Comparison of ENCODE assay signal across 9 mouse cellular contexts in genomic region chr8:45469507-45470178, GRCm38 (mm10). TPM values are rescaled to one million over a fixed set of nuclear protein-coding genes. Genes with fewer than 3 reads are reported as not detected.
DNase-seq lines count a peak whose midpoint lies in the region; ATAC-seq lines count a peak whose summit lies in the region.
"Had no signal": no experiment of that assay in that cellular context is flagged by ENCODE, and none has a peak within 500 bp of the region (broad histone marks: within the 10 kb centered on the region; RNA-seq: fewer than 3 reads in every experiment).

No protein-coding gene starts in this region.

- peak; percentile 36; the same call in 1 of the 2 replicates for ATAC-seq in kidney, embryonic 15.5 days (replicated peaks; ENCODE audit: low FRiP score)

- no peaks in the 10 kb centered on the region for H3K36me3 ChIP-seq in kidney, embryonic 15.5 days
- H3K36me3 ChIP-seq: hindbrain, embryonic 15.5 days; limb, embryonic 12.5 days had no signal

- intact Hi-C loops in left cerebral cortex, postnatal 4 days (cut with DNase I): no loop called here

- H3K4me3 ChIP-seq in brown adipose tissue, adult 24 weeks (ENCODE audit: insufficient read depth, low read depth, low read length): no peak overlapping the region
- H3K4me3 ChIP-seq in kidney, embryonic 15.5 days (replicated peaks): no peak overlapping the region
- H3K4me3 ChIP-seq: hindbrain, embryonic 15.5 days; limb, embryonic 12.5 days had no signal

- H3K9me3 ChIP-seq in kidney, embryonic 15.5 days (replicated peaks): no peaks in the 10 kb centered on the region
- H3K9me3 ChIP-seq: hindbrain, embryonic 15.5 days; limb, embryonic 12.5 days had no signal

- H3K4me2 ChIP-seq in kidney, embryonic 15.5 days: no peak overlapping the region
- H3K4me2 ChIP-seq: hindbrain, embryonic 15.5 days; limb, embryonic 12.5 days had no signal

- H3K27me3 ChIP-seq in kidney, embryonic 15.5 days: no peaks in the 10 kb centered on the region
- H3K27me3 ChIP-seq: hindbrain, embryonic 15.5 days; limb, embryonic 12.5 days had no signal

- 65% methylated on average over 8 of the region's 8 CpGs for WGBS in kidney, embryonic 15.5 days

- H3K9ac ChIP-seq in kidney, embryonic 15.5 days: no peak overlapping the region
- H3K9ac ChIP-seq: hindbrain, embryonic 15.5 days; limb, embryonic 12.5 days had no signal

- DNase-seq in left cerebral cortex, postnatal 4 days: peak; percentile 38
- DNase-seq in left cerebral cortex, adult 9 months (ENCODE audit: low spot score in 2 of 2): no peak
- peak; percentile 51 for DNase-seq in retina, embryonic 14.5 days (ENCODE audit: low spot score)
- no peak for DNase-seq in layer of hippocampus, adult 11-12 months (ENCODE audit: low spot score)
- no peak for DNase-seq in frontal cortex, postnatal 14 days (ENCODE audit: low spot score in 2 of 2)

- peak overlapping the region; percentile 34; the same call in 1 of the 2 replicates for H3K27ac ChIP-seq in brown adipose tissue, adult 24 weeks (replicated peaks; ENCODE audit: low read depth, low read length)
- peak overlapping the region; percentile 4; the same call in 1 of the 2 replicates for H3K27ac ChIP-seq in kidney, embryonic 15.5 days
- H3K27ac ChIP-seq: hindbrain, embryonic 15.5 days; limb, embryonic 12.5 days had no signal

- H3K4me1 ChIP-seq in brown adipose tissue, adult 24 weeks (ENCODE audit: control insufficient read depth, insufficient read depth, insufficient read length, low read length): peaks cover 4% of the 10 kb centered on the region; the same call in 1 of the 2 replicates
- H3K4me1 ChIP-seq in kidney, embryonic 15.5 days: no peaks in the 10 kb centered on the region
- H3K4me1 ChIP-seq: hindbrain, embryonic 15.5 days; limb, embryonic 12.5 days had no signal

RNA-seq across cellular contexts. Expression of gene Sorbs2, which starts 37.9 kb away (rescaled TPM):
- total RNA-seq in left cerebral cortex, postnatal 4 days (2021): 100 to 1,000 TPM; 125 to 130 TPM
- 4.7 and 6.4 TPM in 2 replicates for polyA plus RNA-seq in brown adipose tissue, adult 24 weeks (2012; ENCODE audit: insufficient read depth, insufficient read length, missing spikeins)
- 42.9 and 43.2 TPM in 2 replicates for polyA plus RNA-seq in kidney, embryonic 15.5 days (2015; fragmentation: Nextera tagmentation; extraction: Ambion mirVana)

RNA-seq across cellular contexts. Expression of gene Tlr3, which starts 58.8 kb away (rescaled TPM):
- total RNA-seq in left cerebral cortex, postnatal 4 days (2021): 1 to 10 TPM; 2.0 to 3.1 TPM
- polyA plus RNA-seq in brown adipose tissue, adult 24 weeks (2012; ENCODE audit: insufficient read depth, insufficient read length, missing spikeins): 6.6 and 7.1 TPM in 2 replicates
- polyA plus RNA-seq in kidney, embryonic 15.5 days (2015; fragmentation: Nextera tagmentation; extraction: Ambion mirVana): 3.2 and 4.1 TPM in 2 replicates

Comparison
In these comparisons a context has a peak if more than half of its experiments do, and no peak if none do; other contexts are left out.
1. DNase-seq: peak in left cerebral cortex, postnatal 4 days (single experiment) and retina, embryonic 14.5 days (single experiment); none in left cerebral cortex, adult 9 months (0 of 2), layer of hippocampus, adult 11-12 months (single experiment) and frontal cortex, postnatal 14 days (0 of 2).